Mouse (Mus musculus): ENCODE results near the gene Cdc37l1. TPM values are rescaled to one million over a fixed set of nuclear protein-coding genes. Genes with fewer than 3 reads are reported as not detected.
"Not testable (repeated sequence)": the region's sequence is repeated elsewhere in the genome, so short reads cannot be mapped to it uniquely, and the experiment has no call there.

Gene Cdc37l1
- polyA plus RNA-seq, 1 experiment from 2014 or later = 36.0 TPM

GRCm38 (mm10) chr19:28970251-28970650 is 19.9 kb upstream of the Cdc37l1 start:
- no peak overlapping the region for H3K4me3 ChIP-seq
- WGBS = 39% methylated on average over 11 of the region's 11 CpGs
- H3K27ac ChIP-seq = no peak overlapping the region
- peaks cover 9% of the 10 kb centered on the region; the same call in 1 of the 2 replicates for H3K4me1 ChIP-seq
- H3K9ac ChIP-seq = no peak overlapping the region
- ATAC-seq (ENCODE audit: borderline replicate concordance, extremely low read depth, low FRiP score, low TSS enrichment) = no peak
- no peaks in the 10 kb centered on the region for H3K9me3 ChIP-seq
- H3K27me3 ChIP-seq = 0 out of 2 replicates have a peak, but pooled peaks cover 5% of the 10 kb centered on the region
- no peaks in the 10 kb centered on the region for H3K36me3 ChIP-seq
- no peak overlapping the region for H3K4me2 ChIP-seq

GRCm38 (mm10) chr19:28974862-28975611 is 15.1 kb upstream of the Cdc37l1 start:
- Histone ChIP-seq H3K36me3 (no peaks in the 10 kb centered on the region), H3K4me2 (peak overlapping the region; percentile 65), H3K4me1 (no peaks in the 10 kb centered on the region), H3K9me3 (no peaks in the 10 kb centered on the region), H3K27me3 (0 out of 2 replicates have a peak, but pooled peaks cover 5% of the 10 kb centered on the region), H3K9ac (no peak overlapping the region), H3K27ac (no peak overlapping the region), H3K4me3 (peak overlapping the region; percentile 33)
- peak; percentile 67; the same call in 1 of the 2 replicates for ATAC-seq (ENCODE audit: borderline replicate concordance, extremely low read depth, low FRiP score, low TSS enrichment)
- WGBS = 15% methylated on average over 35 of the region's 35 CpGs

GRCm38 (mm10) chr19:28982617-28983016 is 7.5 kb upstream of the Cdc37l1 start:
- H3K36me3 ChIP-seq = no peaks in the 10 kb centered on the region
- H3K4me1 ChIP-seq = no peaks in the 10 kb centered on the region
- H3K9me3 ChIP-seq = no peaks in the 10 kb centered on the region
- no peak overlapping the region for H3K9ac ChIP-seq
- 57% methylated on average over 7 of the region's 7 CpGs for WGBS
- no peak overlapping the region for H3K4me3 ChIP-seq
- no peak for ATAC-seq (ENCODE audit: borderline replicate concordance, extremely low read depth, low FRiP score, low TSS enrichment)
- no peak overlapping the region for H3K27ac ChIP-seq
- H3K4me2 ChIP-seq = no peak overlapping the region
- no peaks in the 10 kb centered on the region for H3K27me3 ChIP-seq

GRCm38 (mm10) chr19:28989515-28989914 is 637 bp upstream of the Cdc37l1 start:
- WGBS = 36% methylated on average over 8 of the region's 8 CpGs
- Histone ChIP-seq H3K4me2 (peak overlapping the region; percentile 72), H3K36me3 (peaks cover 8% of the 10 kb centered on the region; the same call in 1 of the 2 replicates), H3K9ac (peak overlapping the region; percentile 75), H3K27ac (no peak overlapping the region), H3K27me3 (no peaks in the 10 kb centered on the region), H3K4me3 (peak overlapping the region; percentile 68), H3K4me1 (peaks cover 14% of the 10 kb centered on the region; the same call in 1 of the 2 replicates), H3K9me3 (no peaks in the 10 kb centered on the region)
- ATAC-seq (ENCODE audit: borderline replicate concordance, extremely low read depth, low FRiP score, low TSS enrichment) = no peak

- Histone ChIP-seq H3K9me3 (no peaks in the 10 kb centered on the region), H3K4me3 (peak overlapping the region; percentile 68), H3K4me1 (peaks cover 14% of the 10 kb centered on the region; the same call in 1 of the 2 replicates), H3K4me2 (peak overlapping the region; percentile 72), H3K9ac (peak overlapping the region; percentile 75), H3K36me3 (peaks cover 20% of the 10 kb centered on the region), H3K27ac (peak overlapping the region; percentile 75), H3K27me3 (no peaks in the 10 kb centered on the region)
- WGBS = under 1% methylated on average over 41 of the region's 41 CpGs
- ATAC-seq (ENCODE audit: borderline replicate concordance, extremely low read depth, low FRiP score, low TSS enrichment) = peak; percentile 53
Observed at GRCm38 (mm10) chr19:28990590-28991221, 554 bp downstream of the Cdc37l1 start.

GRCm38 (mm10) chr19:28991391-28991790 is 1.2 kb downstream of the Cdc37l1 start:
- Histone ChIP-seq H3K4me3 (peak overlapping the region; percentile 68), H3K4me2 (peak overlapping the region; percentile 72), H3K27ac (0 out of 2 replicates have a peak overlapping the region, but pooled peaks have one; percentile 75), H3K9ac (peak overlapping the region; percentile 75; the same call in 1 of the 2 replicates), H3K9me3 (no peaks in the 10 kb centered on the region), H3K27me3 (no peaks in the 10 kb centered on the region), H3K4me1 (peaks cover 14% of the 10 kb centered on the region; the same call in 1 of the 2 replicates), H3K36me3 (peaks cover 25% of the 10 kb centered on the region)
- 65% methylated on average over 5 of the region's 5 CpGs for WGBS
- no peak for ATAC-seq (ENCODE audit: borderline replicate concordance, extremely low read depth, low FRiP score, low TSS enrichment)

- H3K4me1 ChIP-seq = peaks cover 10% of the 10 kb centered on the region; the same call in 1 of the 2 replicates
- H3K4me3 ChIP-seq = no peak overlapping the region
- peaks cover 34% of the 10 kb centered on the region for H3K36me3 ChIP-seq
- ATAC-seq (ENCODE audit: borderline replicate concordance, extremely low read depth, low FRiP score, low TSS enrichment) = no peak
- H3K27me3 ChIP-seq = no peaks in the 10 kb centered on the region
- no peaks in the 10 kb centered on the region for H3K9me3 ChIP-seq
- H3K4me2 ChIP-seq = no peak overlapping the region
- no peak overlapping the region for H3K9ac ChIP-seq
- WGBS = 78% methylated on average over 7 of the region's 7 CpGs
- H3K27ac ChIP-seq = no peak overlapping the region
Observed at GRCm38 (mm10) chr19:28994870-28995269, 4.7 kb downstream of the Cdc37l1 start.

- Histone ChIP-seq H3K27me3 (no peaks in the 10 kb centered on the region), H3K27ac (no peak overlapping the region), H3K9me3 (no peaks in the 10 kb centered on the region), H3K4me3 (no peak overlapping the region), H3K4me1 (peaks cover 10% of the 10 kb centered on the region; the same call in 1 of the 2 replicates), H3K4me2 (no peak overlapping the region), H3K36me3 (peaks cover 39% of the 10 kb centered on the region), H3K9ac (no peak overlapping the region)
- 82% methylated on average over 5 of the region's 5 CpGs for WGBS
- no peak for ATAC-seq (ENCODE audit: borderline replicate concordance, extremely low read depth, low FRiP score, low TSS enrichment)
Observed at GRCm38 (mm10) chr19:28995366-28995765, 5.2 kb downstream of the Cdc37l1 start.

- Histone ChIP-seq H3K27ac (no peak overlapping the region), H3K4me2 (no peak overlapping the region)
Observed at GRCm38 (mm10) chr19:28997976-28998630, 8.0 kb downstream of the Cdc37l1 start.

GRCm38 (mm10) chr19:29000321-29000720 is 10.2 kb downstream of the Cdc37l1 start:
- ATAC-seq (ENCODE audit: borderline replicate concordance, extremely low read depth, low FRiP score, low TSS enrichment); H3K4me1 ChIP-seq; H3K4me3 ChIP-seq; H3K27ac ChIP-seq; H3K9ac ChIP-seq; H3K4me2 ChIP-seq; H3K27me3 ChIP-seq; H3K9me3 ChIP-seq: not testable (repeated sequence)
- peaks cover 34% of the 10 kb centered on the region for H3K36me3 ChIP-seq
- 95% methylated on average over 16 of the region's 16 CpGs for WGBS

More at GRCm38 (mm10) chr19:28997976-28998630, 8.0 kb downstream of the Cdc37l1 start:
- ATAC-seq (ENCODE audit: borderline replicate concordance, extremely low read depth, low FRiP score, low TSS enrichment) = no peak
- Histone ChIP-seq H3K9me3 (no peaks in the 10 kb centered on the region), H3K9ac (no peak overlapping the region), H3K4me1 (no peaks in the 10 kb centered on the region), H3K36me3 (peaks cover 50% of the 10 kb centered on the region), H3K4me3 (no peak overlapping the region), H3K27me3 (no peaks in the 10 kb centered on the region)
- 81% methylated on average over 4 of the region's 4 CpGs for WGBS

GRCm38 (mm10) chr19:29008069-29008706 is 18.0 kb downstream of the Cdc37l1 start:
- Histone ChIP-seq H3K4me2 (no peak overlapping the region), H3K9me3 (no peaks in the 10 kb centered on the region), H3K4me1 (no peaks in the 10 kb centered on the region), H3K27me3 (no peaks in the 10 kb centered on the region), H3K9ac (no peak overlapping the region), H3K4me3 (no peak overlapping the region), H3K27ac (no peak overlapping the region), H3K36me3 (peaks cover 53% of the 10 kb centered on the region)
- no peak for ATAC-seq (ENCODE audit: borderline replicate concordance, extremely low read depth, low FRiP score, low TSS enrichment)
- 84% methylated on average over 3 of the region's 3 CpGs for WGBS
